Mouse (Mus musculus) heart, embryonic 16.5 days (tissue): ENCODE data around the gene Ralgps2. TPM values are rescaled to one million over a fixed set of nuclear protein-coding genes. Genes with fewer than 3 reads are reported as not detected.

ENCODE experiments used
- ATAC-seq: fragments of 200-750 bp; cut with Nextera tagmentation; replicated peaks from 2 replicates; pipeline ENCODE4 v1.8.0; 2017; ENCODE audit warnings: moderate number of reproducible peaks; ENCODE audit not compliant: insufficient read depth, low FRiP score; ENCODE audit errors: extremely low read depth
- H3K27ac ChIP-seq: fragments of 300-500 bp; sonication (generic); 2 replicates; pipeline ENCODE4 v1.5.1; 2014; ENCODE audit warnings: mild to moderate bottlenecking, low read length, control low read depth, moderate library complexity
- H3K27me3 ChIP-seq: fragments of 300-500 bp; sonication (generic); 2 replicates; pipeline ENCODE4 v1.6.1; 2014; ENCODE audit warnings: low read length, mixed read lengths; ENCODE audit not compliant: control insufficient read depth, insufficient read depth
- H3K36me3 ChIP-seq: fragments of 300-500 bp; sonication (generic); 2 replicates; pipeline ENCODE4 v1.6.1; 2014; ENCODE audit not compliant: control insufficient read depth, insufficient read depth
- H3K4me1 ChIP-seq: fragments of 300-500 bp; sonication (generic); 2 replicates; pipeline ENCODE4 v1.6.1; 2014; ENCODE audit warnings: low read length, mixed read lengths; ENCODE audit not compliant: control insufficient read depth, insufficient read depth
- H3K4me2 ChIP-seq: fragments of 300-500 bp; sonication (generic); 2 replicates; pipeline ENCODE4 v1.6.1; 2014; ENCODE audit warnings: low read depth, mild to moderate bottlenecking, control low read depth, low read length
- H3K4me3 ChIP-seq: fragments of 300-500 bp; sonication (generic); 2 replicates; pipeline ENCODE4 v1.5.1; 2014; ENCODE audit warnings: mild to moderate bottlenecking, control low read depth, low read length
- H3K9ac ChIP-seq: fragments of 300-500 bp; sonication (generic); 2 replicates; pipeline ENCODE4 v1.6.1; 2014; ENCODE audit warnings: low read length, control low read depth
- H3K9me3 ChIP-seq: fragments of 300-500 bp; sonication (generic); replicated peaks from 2 replicates; pipeline ENCODE4 v1.6.1; 2016; ENCODE audit warnings: low read length; ENCODE audit not compliant: control insufficient read depth
- WGBS: fragments of 180-500 bp; shearing (Covaris S2); extraction: QIAGEN DNeasy Blood & Tissue Kit; methylation state at CpG from one replicate; pipeline ENCODE4 v1.1.7; 2014; 5-methylcytosine and 5-hydroxymethylcytosine counted together
- polyA plus RNA-seq: library from polyadenylated mRNA; unstranded; fragments of >200 nt; fragmentation: Nextera tagmentation; extraction: Ambion mirVana; gene quantifications from 2 replicates; pipeline ENCODE4 v1.2.1, GENCODE M21; 2015

Gene Ralgps2
- polyA plus RNA-seq, 1 experiment from 2014 or later = 58.2 TPM

DNA sequence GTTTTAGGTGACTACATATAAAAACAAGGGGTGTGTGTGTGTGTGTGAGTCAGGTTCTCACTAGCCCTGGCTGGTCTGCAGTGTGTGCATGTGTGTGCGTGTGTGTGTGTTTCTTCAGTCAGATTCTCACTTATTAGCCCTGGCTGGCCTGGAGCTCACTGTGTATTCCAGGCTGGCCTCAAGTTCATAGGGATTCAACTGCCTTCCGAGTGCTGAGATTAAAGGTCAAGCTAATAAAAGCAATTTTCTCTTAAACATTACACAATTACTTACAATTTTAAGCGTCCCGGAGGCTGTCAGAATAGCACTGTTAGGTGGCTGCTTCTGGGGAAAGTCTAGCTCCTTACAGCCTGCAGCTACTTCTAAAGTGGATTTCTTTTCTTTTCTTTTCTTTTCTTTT, 101.2 kb downstream of the Ralgps2 start, which contains the start of gene Angptl1:
Angptl1 (plus strand) TSS at position 386 of the 400 bp plus-strand sequence.
- peak within 1 kb of the TSS; percentile 55; the same call in 1 of the 2 replicates for H3K9ac ChIP-seq
- WGBS = 68% methylated on average over 4 of the region's 4 CpGs

GRCm38 (mm10) chr1:156819236-156819635, 120.2 kb downstream of the Ralgps2 start:
- no peak overlapping the region for H3K9ac ChIP-seq
- H3K4me3 ChIP-seq = no peak overlapping the region
- H3K4me2 ChIP-seq = no peak overlapping the region
- H3K9me3 ChIP-seq = peaks cover 3% of the 10 kb centered on the region; the same call in 1 of the 2 replicates
- no peak for ATAC-seq
- peaks cover 38% of the 10 kb centered on the region for H3K36me3 ChIP-seq
- 84% methylated on average over 1 of the region's 1 CpGs for WGBS
- H3K27me3 ChIP-seq = no peaks in the 10 kb centered on the region
- H3K4me1 ChIP-seq = 0 out of 2 replicates have a peak, but pooled peaks cover 2% of the 10 kb centered on the region
- no peak overlapping the region for H3K27ac ChIP-seq

More for the DNA sequence above, 101.2 kb downstream of the Ralgps2 start, which contains the start of gene Angptl1:
- Histone ChIP-seq H3K27me3 (no peaks in the 10 kb centered on the region), H3K4me3 (peak within 1 kb of the TSS; percentile 34), H3K9me3 (no peaks in the 10 kb centered on the region), H3K4me2 (peak within 1 kb of the TSS; percentile 59), H3K36me3 (no peaks in the 10 kb centered on the region), H3K27ac (peak within 1 kb of the TSS; percentile 45), H3K4me1 (peaks cover 19% of the 10 kb centered on the region)
- ATAC-seq = no peak

DNA sequence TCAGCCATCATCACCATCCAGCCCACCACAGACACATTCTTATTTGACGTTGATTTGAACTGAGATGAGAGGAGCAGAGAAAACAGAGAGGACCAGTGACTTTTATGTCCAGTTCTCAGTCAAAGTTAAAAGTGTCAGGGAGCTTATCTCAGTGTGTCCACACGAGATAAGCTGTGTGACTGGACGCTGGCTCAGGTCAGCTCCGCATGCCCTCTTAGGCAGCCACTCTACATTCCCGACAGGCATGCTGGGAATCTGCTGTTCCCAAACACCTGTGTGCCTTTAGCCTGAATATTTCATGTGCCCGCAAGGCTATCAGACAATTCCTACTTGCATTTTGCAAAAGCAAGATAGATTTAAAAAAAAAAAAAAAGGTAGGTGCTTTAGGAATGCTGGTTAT, 125.9 kb downstream of the Ralgps2 start:
- H3K27me3 ChIP-seq = no peaks in the 10 kb centered on the region
- H3K9ac ChIP-seq = no peak overlapping the region
- H3K4me3 ChIP-seq = no peak overlapping the region
- 31% methylated on average over 6 of the region's 6 CpGs for WGBS
- peaks cover 6% of the 10 kb centered on the region; the same call in 1 of the 2 replicates for H3K4me1 ChIP-seq
- peaks cover 30% of the 10 kb centered on the region for H3K36me3 ChIP-seq
- peaks cover 3% of the 10 kb centered on the region; the same call in 1 of the 2 replicates for H3K9me3 ChIP-seq
- H3K4me2 ChIP-seq = no peak overlapping the region
- no peak for ATAC-seq
- H3K27ac ChIP-seq = no peak overlapping the region

DNA sequence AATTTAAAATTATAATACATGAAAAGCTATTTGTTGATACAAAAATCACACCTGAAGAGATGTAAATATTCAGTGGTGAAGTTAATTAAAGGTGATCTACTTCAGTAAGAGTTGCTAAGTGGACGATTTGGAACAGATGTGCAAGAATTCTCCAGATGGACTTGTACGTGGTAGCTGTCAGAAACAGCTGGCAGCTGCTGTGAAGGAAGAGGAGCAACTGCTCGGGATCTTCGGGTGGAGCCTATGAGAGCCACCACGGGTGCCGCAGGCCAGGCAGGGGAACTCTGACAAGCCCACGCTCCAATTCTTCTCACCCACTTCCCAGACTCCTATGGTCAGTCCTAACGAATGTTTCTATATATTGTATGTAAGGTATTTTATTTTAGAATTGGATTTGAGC, 126.7 kb downstream of the Ralgps2 start:
- Histone ChIP-seq H3K9me3 (peaks cover 3% of the 10 kb centered on the region; the same call in 1 of the 2 replicates), H3K27ac (no peak overlapping the region), H3K4me1 (peaks cover 6% of the 10 kb centered on the region; the same call in 1 of the 2 replicates), H3K4me3 (no peak overlapping the region), H3K9ac (no peak overlapping the region), H3K27me3 (no peaks in the 10 kb centered on the region), H3K36me3 (peaks cover 28% of the 10 kb centered on the region), H3K4me2 (no peak overlapping the region)
- WGBS = 57% methylated on average over 8 of the region's 8 CpGs
- no peak for ATAC-seq

- no peak overlapping the region for H3K9ac ChIP-seq
- no peaks in the 10 kb centered on the region for H3K27me3 ChIP-seq
- no peaks in the 10 kb centered on the region for H3K9me3 ChIP-seq
- no peak overlapping the region for H3K4me2 ChIP-seq
- ATAC-seq = no peak
- peaks cover 6% of the 10 kb centered on the region; the same call in 1 of the 2 replicates for H3K4me1 ChIP-seq
- H3K36me3 ChIP-seq = peaks cover 20% of the 10 kb centered on the region
- no peak overlapping the region for H3K27ac ChIP-seq
- no peak overlapping the region for H3K4me3 ChIP-seq
- WGBS = 71% methylated on average over 7 of the region's 7 CpGs
These were observed 127.5 kb downstream of the Ralgps2 start for GRCm38 (mm10) chr1:156811928-156812327.

DNA sequence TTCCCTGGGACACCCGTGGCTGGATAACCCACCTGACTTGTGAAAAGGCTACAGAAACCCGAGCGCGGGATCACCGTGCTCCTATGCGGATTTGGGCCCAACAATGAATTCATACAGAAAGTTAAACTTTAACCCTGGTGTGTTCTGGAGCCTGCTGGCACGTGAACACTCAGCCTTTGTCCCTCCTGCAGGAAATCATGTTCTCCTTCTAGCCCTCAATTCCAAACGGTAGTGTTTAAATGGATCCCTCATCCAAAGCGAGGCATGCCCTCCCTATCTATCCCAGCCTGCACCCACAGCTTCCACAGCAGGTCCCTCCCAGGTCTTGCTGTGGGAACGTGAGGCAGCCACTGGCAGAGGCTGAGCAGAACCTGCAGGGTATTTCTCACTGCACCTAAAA, 131.1 kb downstream of the Ralgps2 start:
- ATAC-seq = no peak
- Histone ChIP-seq H3K36me3 (peaks cover 10% of the 10 kb centered on the region), H3K4me1 (peaks cover 1% of the 10 kb centered on the region; the same call in 1 of the 2 replicates), H3K27ac (no peak overlapping the region), H3K27me3 (no peaks in the 10 kb centered on the region), H3K4me3 (no peak overlapping the region), H3K4me2 (no peak overlapping the region), H3K9ac (no peak overlapping the region), H3K9me3 (no peaks in the 10 kb centered on the region)
- 74% methylated on average over 10 of the region's 10 CpGs for WGBS

- no peak for ATAC-seq
- Histone ChIP-seq H3K9me3 (no peaks in the 10 kb centered on the region), H3K36me3 (no peaks in the 10 kb centered on the region), H3K4me3 (no peak overlapping the region), H3K27me3 (no peaks in the 10 kb centered on the region), H3K4me2 (no peak overlapping the region), H3K4me1 (no peaks in the 10 kb centered on the region), H3K27ac (no peak overlapping the region), H3K9ac (no peak overlapping the region)
- 68% methylated on average over 6 of the region's 6 CpGs for WGBS
These were observed 138.2 kb downstream of the Ralgps2 start for GRCm38 (mm10) chr1:156801276-156801675.

DNA sequence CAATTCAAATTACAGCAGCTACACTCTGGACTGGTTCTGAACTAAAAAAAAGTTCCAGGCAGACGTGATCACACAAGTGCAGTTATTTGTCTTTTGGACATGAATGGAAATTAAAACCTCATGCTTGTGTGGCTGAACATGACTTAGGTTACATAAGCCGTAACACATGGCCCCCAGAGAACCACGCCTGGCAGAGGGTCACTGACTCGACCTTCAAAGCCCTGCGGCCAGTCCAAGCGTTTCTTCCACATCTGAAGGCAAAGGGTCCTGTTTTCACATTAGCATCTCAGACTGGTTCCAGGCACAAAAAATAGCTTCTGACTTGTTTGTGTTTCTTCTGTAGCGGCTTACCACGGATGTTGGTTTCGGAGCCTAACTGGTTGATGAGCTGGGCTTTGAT, 143.2 kb downstream of the Ralgps2 start:
- no peak for ATAC-seq

GRCm38 (mm10) chr1:156789844-156790490, 149.5 kb downstream of the Ralgps2 start:
- WGBS = 43% methylated on average over 5 of the region's 5 CpGs
- no peak overlapping the region for H3K4me2 ChIP-seq
- H3K4me3 ChIP-seq = no peak overlapping the region
- H3K9ac ChIP-seq = no peak overlapping the region
- H3K36me3 ChIP-seq = no peaks in the 10 kb centered on the region
- H3K9me3 ChIP-seq = no peaks in the 10 kb centered on the region
- H3K27ac ChIP-seq = no peak overlapping the region
- peaks cover 4% of the 10 kb centered on the region for H3K4me1 ChIP-seq
- no peak for ATAC-seq
- no peaks in the 10 kb centered on the region for H3K27me3 ChIP-seq

More for the DNA sequence above, 143.2 kb downstream of the Ralgps2 start:
- Histone ChIP-seq H3K36me3 (no peaks in the 10 kb centered on the region), H3K9me3 (no peaks in the 10 kb centered on the region), H3K4me1 (no peaks in the 10 kb centered on the region), H3K4me3 (no peak overlapping the region), H3K4me2 (no peak overlapping the region), H3K9ac (no peak overlapping the region), H3K27ac (no peak overlapping the region), H3K27me3 (no peaks in the 10 kb centered on the region)
- 57% methylated on average over 9 of the region's 9 CpGs for WGBS
